Mouse (Mus musculus): ENCODE data around the gene Dynlt1c.
"Not testable (repeated sequence)": the region's sequence is repeated elsewhere in the genome, so short reads cannot be mapped to it uniquely, and the experiment has no call there.

GRCm38 (mm10) chr17:6645668-6646067, 44.2 kb downstream of the Dynlt1c start:
- not testable (repeated sequence) for TF ChIP-seq CTCF (IDR thresholded peaks at IDR 0.05; ENCODE audit: low read depth, low read length); POLR2A (IDR thresholded peaks at IDR 0.05; ENCODE audit: extremely low read depth, insufficient read depth, low read length)
